Mouse (Mus musculus) small intestine, adult 2 months (tissue): ENCODE results near the gene Sez6l.

ENCODE experiments used
- CTCF ChIP-seq: fragments of 200-500 bp; IDR thresholded peaks from 2 replicates; pipeline ENCODE4 v1.5.1; 2012; ENCODE audit warnings: low read depth, mild to moderate bottlenecking, control low read depth, inconsistent platforms, low read length, moderate library complexity, mixed read lengths; ENCODE audit not compliant: insufficient replicate concordance, insufficient read length; ENCODE audit errors: extremely low read depth
- POLR2A ChIP-seq: fragments of 200-500 bp; IDR thresholded peaks from 2 replicates; pipeline ENCODE4 v1.6.1; 2012; ENCODE audit warnings: low read depth, mild to moderate bottlenecking, control low read depth, inconsistent platforms, low read length, moderate library complexity

GRCm38 (mm10) chr5:112454966-112455555, 121.9 kb downstream of the Sez6l start:
- TF ChIP-seq CTCF (no peak), POLR2A (no peak)
